Mouse (Mus musculus) lung, embryonic 14.5 days (tissue): ENCODE results near the gene Slc17a7. TPM values are rescaled to one million over a fixed set of nuclear protein-coding genes. Genes with fewer than 3 reads are reported as not detected.
A peak's percentile ranks its signal among the peaks of the same experiment; 100 is the strongest.

Experiments
- ATAC-seq: fragments of 200-750 bp; cut with Nextera tagmentation; 2 replicates; pipeline ENCODE4 v1.8.0; 2017; ENCODE audit warnings: mild to moderate bottlenecking, moderate TSS enrichment, moderate library complexity; ENCODE audit not compliant: insufficient read depth
- DNase-seq: peaks from one replicate; pipeline ENCODE4 v3.0.0-alpha.2; 2015
- H3K27ac ChIP-seq: fragments of 300-500 bp; sonication (generic); 2 replicates; pipeline ENCODE4 v1.5.1; 2014; ENCODE audit warnings: low read depth, mild to moderate bottlenecking, moderate library complexity
- H3K27me3 ChIP-seq: fragments of 300-500 bp; sonication (generic); 2 replicates; pipeline ENCODE4 v1.6.1; 2014; ENCODE audit warnings: low read length, control low read depth; ENCODE audit not compliant: insufficient read depth
- H3K36me3 ChIP-seq: fragments of 300-500 bp; sonication (generic); 2 replicates; pipeline ENCODE4 v1.6.1; 2014; ENCODE audit warnings: control low read depth; ENCODE audit not compliant: insufficient read depth
- H3K4me1 ChIP-seq: fragments of 300-500 bp; sonication (generic); 2 replicates; pipeline ENCODE4 v1.6.1; 2014; ENCODE audit warnings: antibody characterized with exemption, control low read depth; ENCODE audit not compliant: insufficient read depth
- H3K4me2 ChIP-seq: fragments of 300-500 bp; sonication (generic); 2 replicates; pipeline ENCODE4 v1.6.1; 2014; ENCODE audit warnings: mild to moderate bottlenecking
- H3K4me3 ChIP-seq: fragments of 300-500 bp; sonication (generic); 2 replicates; pipeline ENCODE4 v1.5.1; 2014; ENCODE audit warnings: low read depth, low read length
- H3K9ac ChIP-seq: fragments of 300-500 bp; sonication (generic); 2 replicates; pipeline ENCODE4 v1.6.1; 2014
- H3K9me3 ChIP-seq: fragments of 300-500 bp; sonication (generic); 2 replicates; pipeline ENCODE4 v1.6.1; 2016; ENCODE audit warnings: low read depth, low read length, control low read depth
- CTCF ChIP-seq: IDR thresholded peaks from 2 replicates; pipeline ENCODE4 v1.5.1; 2016; ENCODE audit warnings: antibody characterized with exemption, low read depth
- WGBS: fragments of 180-500 bp; shearing (Covaris S2); extraction: QIAGEN DNeasy Blood & Tissue Kit; methylation state at CpG from one replicate; pipeline ENCODE4 v1.1.7; 2014; 5-methylcytosine and 5-hydroxymethylcytosine counted together
- polyA plus RNA-seq: library from polyadenylated mRNA; unstranded; fragments of >200 nt; fragmentation: Nextera tagmentation; extraction: Ambion mirVana; gene quantifications from 2 replicates; pipeline ENCODE4 v1.2.1, GENCODE M21; 2014

The Slc17a7 gene
- polyA plus RNA-seq, 1 experiment from 2014 or later = 0.09 TPM

DNA sequence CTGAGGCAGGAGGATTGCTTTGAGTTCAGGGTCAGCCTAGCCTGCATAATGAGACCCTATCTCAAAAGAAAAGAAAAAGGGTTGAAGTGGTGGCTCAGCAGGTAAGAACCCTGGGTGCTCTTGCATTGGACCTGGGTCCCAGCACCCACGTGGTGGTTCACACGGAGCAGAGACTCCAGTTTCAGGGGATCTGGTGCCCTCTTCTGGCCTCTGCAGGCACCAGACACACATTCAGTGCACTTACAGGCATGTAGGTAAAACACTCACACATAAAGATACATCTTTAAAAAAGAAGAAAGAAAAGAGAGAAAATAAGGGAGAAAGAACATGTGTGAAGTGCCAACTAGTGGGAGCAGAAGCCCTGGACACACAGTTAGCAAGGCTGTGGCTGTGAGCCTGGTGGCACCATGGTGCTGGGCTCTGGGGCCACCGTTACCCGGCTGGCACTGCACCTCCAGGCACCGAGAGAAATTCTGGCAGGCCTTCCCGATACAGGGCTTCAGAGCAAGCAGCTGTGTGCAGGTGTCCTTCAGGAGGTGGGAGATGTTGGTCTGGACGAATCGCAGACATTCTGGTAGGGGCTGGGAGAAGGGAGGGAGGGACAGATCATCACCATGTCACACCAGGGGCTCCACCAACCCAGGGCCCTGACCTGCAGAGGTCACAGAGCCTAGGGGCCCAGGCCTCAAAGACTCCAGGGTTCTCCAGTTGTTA, 30.1 kb upstream of the Slc17a7 start:
- no peak overlapping the region for H3K4me3 ChIP-seq
- 74% methylated on average over 8 of the region's 8 CpGs for WGBS
- H3K27ac ChIP-seq = no peak overlapping the region
- peaks cover 4% of the 10 kb centered on the region; the same call in 1 of the 2 replicates for H3K27me3 ChIP-seq
- peak; percentile 25 for TF ChIP-seq CTCF
- ATAC-seq (no peak), DNase-seq (no peak)
- H3K4me1 ChIP-seq = 0 out of 2 replicates have a peak, but pooled peaks cover 4% of the 10 kb centered on the region
- no peaks in the 10 kb centered on the region for H3K36me3 ChIP-seq
- H3K9me3 ChIP-seq = no peaks in the 10 kb centered on the region
- no peak overlapping the region for H3K9ac ChIP-seq
- H3K4me2 ChIP-seq = no peak overlapping the region

DNA sequence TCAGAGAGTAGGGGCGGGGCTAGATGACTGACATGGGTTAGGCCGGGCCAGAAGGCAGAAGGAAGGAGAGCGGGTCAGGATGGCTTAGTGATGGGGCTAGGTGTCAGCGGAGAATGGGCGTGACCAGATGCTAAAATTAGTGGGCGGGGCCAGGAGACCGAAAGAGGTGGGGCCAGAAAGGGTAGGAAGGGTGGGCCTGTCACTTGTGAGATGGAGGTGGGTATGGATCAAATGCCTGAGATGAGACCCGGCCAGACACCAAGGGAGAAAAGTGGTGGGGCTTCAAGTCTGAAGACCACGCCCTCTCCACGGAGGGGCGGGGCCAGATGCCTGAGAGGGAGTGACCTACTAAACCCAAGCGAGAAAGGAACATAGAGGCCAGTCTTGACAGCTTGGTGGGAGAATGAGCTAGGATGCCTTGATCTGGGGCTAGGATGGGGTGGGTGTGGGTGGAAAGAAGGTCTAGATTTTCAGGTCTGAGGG, 29.2 kb upstream of the Slc17a7 start:
- peak overlapping the region; percentile 83; the same call in 1 of the 2 replicates for H3K4me2 ChIP-seq
- DNase-seq (peak; percentile 72), ATAC-seq (peak; percentile 11; the same call in 1 of the 2 replicates)
- TF ChIP-seq CTCF = no peak
- H3K9me3 ChIP-seq = no peaks in the 10 kb centered on the region
- WGBS = 8% methylated on average over 12 of the region's 12 CpGs
- H3K27me3 ChIP-seq = peaks cover 4% of the 10 kb centered on the region; the same call in 1 of the 2 replicates
- H3K9ac ChIP-seq = no peak overlapping the region
- no peak overlapping the region; the same call in 1 of the 2 replicates for H3K4me3 ChIP-seq
- 0 out of 2 replicates have a peak, but pooled peaks cover 3% of the 10 kb centered on the region for H3K4me1 ChIP-seq
- no peaks in the 10 kb centered on the region for H3K36me3 ChIP-seq
- no peak overlapping the region for H3K27ac ChIP-seq

DNA sequence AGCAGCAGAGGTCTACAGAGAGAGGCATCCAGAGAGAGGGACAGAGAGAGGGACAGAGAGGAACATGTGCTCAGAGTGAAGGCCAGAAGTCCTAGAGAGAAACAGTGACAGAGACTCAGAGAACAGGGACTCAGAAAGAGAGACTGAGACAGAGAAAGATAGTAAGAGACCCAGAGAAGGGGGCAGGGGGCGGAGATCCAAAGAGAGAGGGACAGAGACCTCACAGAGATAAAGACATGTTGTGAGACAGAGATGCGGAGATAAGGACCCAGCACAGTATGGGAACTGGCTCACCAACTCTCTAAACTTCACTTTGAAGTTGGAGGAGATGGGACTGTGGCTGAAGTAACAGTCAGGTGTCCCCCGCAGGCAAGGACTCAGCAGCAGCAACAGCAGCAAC, 28.4 kb upstream of the Slc17a7 start:
- peaks cover 4% of the 10 kb centered on the region; the same call in 1 of the 2 replicates for H3K27me3 ChIP-seq
- H3K36me3 ChIP-seq = no peaks in the 10 kb centered on the region
- H3K9ac ChIP-seq = no peak overlapping the region
- DNase-seq (no peak), ATAC-seq (no peak)
- WGBS = 57% methylated on average over 3 of the region's 3 CpGs
- no peaks in the 10 kb centered on the region for H3K4me1 ChIP-seq
- no peak overlapping the region for H3K27ac ChIP-seq
- H3K4me2 ChIP-seq = peak overlapping the region; percentile 83
- H3K9me3 ChIP-seq = no peaks in the 10 kb centered on the region
- H3K4me3 ChIP-seq = peak overlapping the region; percentile 42
- no peak for TF ChIP-seq CTCF

DNA sequence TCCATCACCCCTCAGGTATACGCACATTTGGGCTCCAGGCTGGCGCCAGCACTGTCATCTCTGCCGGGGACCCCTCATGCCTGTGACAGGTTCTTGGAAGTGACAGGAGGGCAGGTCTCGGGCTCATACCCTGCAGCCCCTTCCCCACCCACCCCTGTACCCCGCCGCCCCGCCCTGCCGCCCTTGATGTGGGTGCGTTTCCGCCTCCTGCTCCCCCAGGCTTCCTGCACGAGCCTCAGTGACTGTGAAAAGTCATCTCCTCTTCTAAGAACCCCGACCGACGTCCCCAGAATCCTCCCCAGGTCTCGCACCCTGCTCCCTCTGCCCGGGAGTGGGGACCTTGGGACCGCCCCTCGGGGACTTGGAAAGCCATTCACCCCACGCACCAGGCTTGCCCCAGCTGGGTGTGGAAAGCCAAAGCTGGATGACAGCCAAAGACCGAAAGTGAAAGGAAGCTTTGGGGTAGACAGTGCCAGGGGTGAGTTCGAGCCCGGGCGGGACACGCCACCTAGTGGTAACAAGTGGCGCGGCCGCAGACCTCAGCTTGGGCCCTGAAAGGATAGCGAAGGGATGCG, 27.7 kb upstream of the Slc17a7 start, which contains the start of the genes Gm45713 and Flt3l:
Gm45713 (minus strand) TSS at position 239 of the 575 bp plus-strand sequence.
Flt3l (minus strand) TSS at position 440 of the 575 bp plus-strand sequence.
- Histone ChIP-seq H3K27ac (no peak within 1 kb of the TSS), H3K4me3 (peak within 1 kb of the TSS; percentile 42), H3K9me3 (no peaks in the 10 kb centered on the region), H3K4me2 (peak within 1 kb of the TSS; percentile 83), H3K9ac (peak within 1 kb of the TSS; percentile 45), H3K4me1 (no peaks in the 10 kb centered on the region), H3K27me3 (peaks cover 4% of the 10 kb centered on the region; the same call in 1 of the 2 replicates), H3K36me3 (no peaks in the 10 kb centered on the region)
- DNase-seq = peak; percentile 96
- peak; percentile 83 for ATAC-seq
- TF ChIP-seq CTCF = peak; percentile 98
- 1% methylated on average over 29 of the region's 29 CpGs for WGBS

DNA sequence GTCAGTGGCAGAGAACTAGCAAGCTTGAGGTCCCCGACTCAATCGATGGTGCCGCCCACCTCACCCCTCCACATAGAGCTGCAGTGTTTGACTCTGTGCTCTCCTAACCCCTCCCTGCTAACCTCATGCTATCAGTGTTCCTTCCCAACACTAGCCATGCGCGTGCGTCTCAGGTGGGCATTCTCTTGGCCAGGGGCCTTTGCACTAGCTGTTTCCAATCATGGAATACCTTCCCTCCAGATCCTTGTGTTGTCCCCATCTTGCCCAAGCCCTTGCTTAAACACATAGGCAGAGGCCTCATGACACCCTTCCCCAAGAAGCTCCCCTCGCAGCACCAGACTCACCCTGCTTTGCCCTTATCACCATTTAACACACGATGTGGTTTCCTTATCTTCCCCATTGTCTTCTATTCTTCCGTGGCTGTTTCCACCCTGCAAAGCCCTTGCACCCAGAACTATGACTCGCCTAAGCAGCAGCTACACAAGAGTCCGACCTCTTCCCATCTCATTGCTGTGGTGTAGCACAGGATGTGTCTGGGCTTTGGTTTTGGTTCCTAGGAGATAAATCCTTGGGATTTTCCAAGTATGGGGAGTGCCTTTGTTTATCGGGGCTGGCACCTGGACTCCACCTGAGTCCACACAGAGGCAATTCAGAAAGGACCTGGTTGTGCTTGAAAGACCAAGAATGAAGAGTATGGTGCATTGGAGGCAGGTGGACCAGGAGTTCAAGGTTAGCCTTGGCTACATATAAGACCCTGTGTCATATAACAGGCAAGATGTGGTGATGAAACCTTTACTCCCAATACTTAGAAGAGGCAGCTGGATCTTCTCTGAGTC, 26.4 kb upstream of the Slc17a7 start:
- Histone ChIP-seq H3K4me2 (no peak overlapping the region), H3K9ac (no peak overlapping the region), H3K27ac (no peak overlapping the region), H3K27me3 (peaks cover 4% of the 10 kb centered on the region; the same call in 1 of the 2 replicates), H3K9me3 (no peaks in the 10 kb centered on the region), H3K36me3 (peaks cover 12% of the 10 kb centered on the region; the same call in 1 of the 2 replicates), H3K4me1 (no peaks in the 10 kb centered on the region), H3K4me3 (no peak overlapping the region)
- ATAC-seq = no peak
- DNase-seq = no peak
- WGBS = 67% methylated on average over 12 of the region's 12 CpGs
- TF ChIP-seq CTCF = no peak

DNA sequence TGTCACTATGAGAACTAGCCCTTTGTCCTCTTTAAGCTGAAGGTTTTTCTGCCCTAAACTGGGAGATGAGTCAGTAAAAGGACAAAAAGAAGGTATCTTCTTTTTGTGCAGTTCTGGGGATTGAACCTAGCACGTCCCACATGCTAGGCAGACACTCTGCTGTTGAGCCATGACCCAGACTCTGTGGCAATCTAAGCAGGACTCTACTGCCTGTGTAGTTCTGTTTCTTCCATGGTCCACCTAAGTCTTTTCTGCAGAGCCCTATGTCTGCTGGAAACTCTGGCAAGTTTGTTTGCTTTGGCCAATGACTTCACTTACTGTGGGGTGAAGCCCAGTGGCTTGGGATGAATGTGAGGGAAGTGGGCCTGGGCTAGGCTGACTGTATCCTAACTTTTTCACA, 25.3 kb upstream of the Slc17a7 start:
- WGBS = 93% methylated on average over 1 of the region's 1 CpGs
- TF ChIP-seq CTCF = no peak
- Histone ChIP-seq H3K4me2 (no peak overlapping the region), H3K36me3 (peaks cover 22% of the 10 kb centered on the region; the same call in 1 of the 2 replicates), H3K4me3 (no peak overlapping the region), H3K27me3 (peaks cover 4% of the 10 kb centered on the region; the same call in 1 of the 2 replicates), H3K27ac (no peak overlapping the region), H3K9me3 (no peaks in the 10 kb centered on the region), H3K4me1 (no peaks in the 10 kb centered on the region), H3K9ac (no peak overlapping the region)
- ATAC-seq = no peak
- no peak for DNase-seq
